Mouse (Mus musculus): ENCODE data around the gene Myof.

Gene Myof

DNA sequence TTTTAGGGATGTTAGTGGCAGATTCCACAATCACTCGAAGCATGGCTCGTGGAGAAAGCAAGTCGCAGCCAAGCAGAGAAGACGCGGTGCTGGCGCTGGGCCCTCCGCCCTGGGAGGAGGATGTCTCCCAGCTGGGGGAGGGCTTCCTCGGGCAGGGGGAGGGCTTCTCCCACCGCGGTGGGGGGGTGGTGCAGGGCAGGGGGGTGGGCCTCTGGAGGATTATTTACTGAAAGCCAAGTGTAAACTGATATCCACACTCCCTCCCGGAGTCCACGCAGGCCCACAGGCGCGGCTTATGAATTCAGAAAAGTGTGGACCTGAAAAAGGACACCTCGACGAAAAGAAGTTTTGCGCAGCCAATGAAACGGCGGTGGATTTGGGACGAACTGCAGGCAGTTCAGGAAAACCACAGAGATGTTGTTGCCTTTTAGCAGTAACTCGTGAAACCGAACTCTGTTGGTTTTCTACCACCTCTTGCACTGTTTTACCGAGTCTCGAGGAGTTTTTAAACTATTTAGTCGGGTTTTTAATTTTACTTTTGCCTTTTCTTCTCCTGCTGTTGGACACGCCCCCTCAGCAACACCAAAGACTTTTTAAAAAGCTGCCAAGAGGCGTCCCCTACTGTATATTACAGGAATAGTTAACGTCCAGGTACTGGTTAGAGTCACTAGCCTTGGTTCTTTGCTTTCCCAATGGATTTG, at the start of gene Myof:
Gene Myof, minus strand, starts transcription at position 297 of the 701 bp plus-strand sequence.
- peak; percentile 55 to 58 for DNase-seq

DNA sequence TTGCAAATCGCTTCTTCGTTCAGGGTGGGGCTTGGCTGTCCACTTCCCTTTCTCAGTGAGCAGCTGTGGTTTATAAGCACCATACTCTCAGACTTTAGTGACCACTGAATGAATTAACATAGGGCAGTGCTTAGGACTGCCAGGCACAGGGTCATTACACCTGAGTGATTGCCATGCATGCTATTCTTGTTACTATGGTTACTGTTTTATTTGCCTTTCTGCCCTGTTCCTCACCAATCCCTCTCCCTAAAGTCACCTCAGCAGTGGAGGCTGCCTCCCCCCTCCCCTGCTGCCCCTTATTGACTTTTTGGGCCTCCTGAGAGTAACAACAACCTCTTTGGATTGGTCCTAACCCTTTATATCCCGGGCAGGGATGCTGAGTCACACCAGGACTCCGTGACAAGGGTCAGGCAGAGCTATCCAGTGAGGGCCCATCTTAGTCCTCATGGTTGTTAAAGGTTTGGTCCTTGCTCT, 48.2 kb upstream of the Myof start:
- no peak for DNase-seq

DNA sequence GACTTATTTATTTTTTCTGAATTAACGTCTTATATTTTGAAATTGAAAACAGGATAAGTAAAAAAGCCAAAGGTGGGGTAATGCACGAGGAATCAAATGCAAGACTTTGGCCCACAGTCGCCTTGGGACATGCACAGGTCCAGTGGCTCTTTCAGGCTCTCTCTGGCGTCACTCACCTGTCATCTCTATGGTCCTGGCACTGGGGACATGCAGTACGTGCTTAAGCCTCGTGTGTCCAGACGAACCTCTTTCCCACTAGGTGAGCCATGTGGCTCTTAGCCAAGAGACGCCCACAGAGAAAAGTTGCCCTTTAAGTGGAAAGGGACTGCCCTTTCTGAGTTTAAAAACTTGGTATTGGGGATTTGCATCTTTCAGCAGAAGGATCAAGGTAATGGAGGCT, 46.0 kb upstream of the Myof start:
- DNase-seq = no peak

DNA sequence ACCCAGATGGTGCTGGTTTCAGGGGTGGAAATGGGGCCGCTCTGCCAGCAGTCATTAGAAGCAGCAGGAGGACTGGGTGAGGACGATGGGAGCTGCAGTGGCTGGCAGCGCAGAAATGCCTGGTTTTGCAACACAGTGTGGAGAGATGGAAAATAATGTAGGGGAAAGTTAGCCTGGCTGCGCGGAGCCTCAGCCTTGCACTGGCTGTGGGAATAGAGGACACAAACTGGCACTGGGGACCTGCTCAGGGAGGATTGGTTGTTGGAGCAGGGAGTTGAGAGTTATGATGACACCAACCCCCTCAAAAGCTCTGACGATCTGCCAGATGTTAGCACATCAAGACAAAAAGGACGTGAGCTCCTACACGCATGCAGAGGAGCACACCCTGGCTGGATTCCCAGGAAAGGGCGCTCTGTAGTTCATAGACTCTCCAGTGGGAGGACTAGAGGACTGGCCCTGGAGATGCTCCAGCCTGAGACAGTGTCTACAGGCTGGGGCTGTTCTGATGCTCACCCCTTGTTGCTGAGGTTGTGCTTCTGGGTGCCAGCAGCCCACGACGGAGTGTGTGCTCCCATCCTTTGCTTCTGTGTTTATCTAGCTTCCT, 43.7 kb upstream of the Myof start:
- DNase-seq = no peak

DNA sequence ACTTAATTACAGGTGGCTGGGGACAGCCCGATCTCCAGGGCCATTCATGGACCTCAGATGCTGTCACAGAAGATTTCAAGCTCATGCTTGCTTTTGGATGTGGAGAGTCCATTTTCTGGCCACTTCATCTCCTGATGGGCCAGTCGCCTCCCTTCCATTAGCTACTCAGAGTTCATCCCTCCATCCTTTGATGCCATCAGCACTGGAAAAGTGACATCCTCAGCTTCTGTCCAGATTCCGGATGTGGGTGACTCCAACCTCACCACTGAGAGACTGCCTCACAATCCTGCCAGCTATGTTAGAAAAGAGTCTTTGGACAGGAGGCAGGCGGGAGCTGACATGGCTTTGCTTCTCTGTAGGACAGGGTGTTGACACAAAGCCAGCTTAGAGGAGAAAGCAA, 42.5 kb upstream of the Myof start:
- DNase-seq = no peak

DNA sequence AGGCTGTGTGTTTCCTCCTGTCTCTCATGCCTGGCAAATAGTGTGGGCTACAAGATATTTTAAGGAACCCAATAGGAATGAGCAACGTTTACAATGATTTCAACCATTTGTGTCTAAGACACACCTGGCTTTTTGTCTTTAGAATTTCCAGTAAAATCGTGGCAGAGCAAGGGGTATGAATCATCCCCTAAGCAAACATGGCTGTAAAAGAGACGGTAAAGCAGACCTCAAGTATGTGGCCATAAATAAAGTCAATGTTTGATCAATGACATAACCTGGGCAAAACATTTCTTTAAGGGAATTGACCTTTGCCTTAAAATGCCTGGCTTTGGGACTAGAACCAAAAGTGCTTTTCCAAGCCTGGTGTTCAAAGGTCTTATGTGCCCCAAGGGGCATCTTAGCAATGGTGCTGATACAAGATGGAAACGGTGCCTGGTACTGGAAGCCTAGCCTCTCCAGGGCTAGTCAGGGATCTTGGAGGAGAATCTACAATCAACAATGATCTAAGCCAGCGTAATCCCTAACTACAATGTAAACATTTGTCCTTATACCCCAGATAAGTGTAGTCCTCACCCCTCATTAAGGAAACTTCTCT, 39.7 kb upstream of the Myof start:
- no peak for DNase-seq

DNA sequence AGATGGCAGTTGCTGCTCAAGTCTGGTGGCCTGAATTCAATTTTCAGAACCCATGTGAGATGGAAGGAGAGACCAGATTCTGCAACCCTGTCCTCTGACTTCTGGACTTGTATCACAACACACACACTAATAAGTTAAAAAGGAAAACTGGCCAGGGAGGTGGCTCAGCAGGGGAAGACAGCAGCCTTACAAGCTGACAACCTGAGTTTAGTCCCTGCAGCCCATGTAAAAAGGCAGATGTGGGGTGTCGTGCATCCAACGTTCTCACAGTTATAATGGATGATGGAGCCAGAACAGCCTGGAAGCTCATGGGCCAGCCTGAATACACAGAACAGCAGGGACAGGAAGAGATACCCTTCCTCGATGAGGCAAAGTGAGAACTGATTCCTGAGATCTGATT, 38.0 kb upstream of the Myof start:
- no peak for DNase-seq

DNA sequence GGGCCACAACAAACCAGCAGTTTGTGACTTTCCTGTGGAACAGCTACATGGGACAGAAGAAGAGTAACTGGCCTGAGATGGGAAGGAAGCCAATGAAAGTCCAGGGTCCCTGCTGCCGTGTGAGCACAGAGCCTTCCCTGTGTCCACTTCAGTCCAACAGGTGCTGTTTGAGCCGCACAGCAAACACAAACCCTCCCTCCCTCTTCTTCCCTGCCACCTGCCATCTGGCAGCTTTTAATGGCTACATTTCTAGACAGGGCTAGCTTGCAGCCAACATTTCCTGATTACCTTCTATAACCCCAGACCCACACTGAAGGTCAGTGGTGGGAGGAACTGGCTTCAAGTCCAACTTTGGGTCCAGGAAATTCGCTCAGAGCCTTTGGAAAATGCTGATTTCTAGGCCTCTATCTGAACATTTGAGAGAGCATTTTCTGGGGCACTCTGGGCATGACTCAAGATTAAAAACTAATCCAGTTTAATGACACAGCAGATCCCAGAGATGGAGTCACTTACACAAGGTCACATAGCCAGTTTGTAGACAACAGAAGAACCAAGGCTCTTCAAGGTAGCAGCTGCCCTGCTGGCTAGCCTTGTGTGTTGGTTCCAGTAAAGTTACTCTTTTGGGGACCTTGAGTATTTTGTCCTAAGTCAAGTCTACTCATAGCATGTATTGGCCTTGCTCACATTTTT, 34.6 kb upstream of the Myof start:
- no peak for DNase-seq

DNA sequence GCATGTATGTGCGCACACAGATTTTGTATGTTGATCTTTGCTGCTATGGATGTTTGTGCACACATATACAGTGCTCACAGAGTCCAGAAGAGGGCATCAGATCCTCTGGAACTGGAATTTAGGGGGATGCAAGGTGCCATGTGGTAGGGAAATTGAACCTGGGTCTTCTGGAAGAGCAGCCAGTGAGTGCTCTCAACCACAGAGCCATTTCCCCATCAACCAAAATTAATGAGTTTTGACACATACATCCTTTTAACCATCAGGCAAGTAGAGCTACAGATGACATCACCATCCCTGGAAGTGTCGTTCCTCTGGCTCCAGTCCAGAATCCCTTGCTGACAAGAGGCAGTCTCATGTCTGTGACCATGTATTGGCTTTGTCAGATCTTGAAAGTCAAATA, 32.9 kb upstream of the Myof start:
- no peak for DNase-seq

DNA sequence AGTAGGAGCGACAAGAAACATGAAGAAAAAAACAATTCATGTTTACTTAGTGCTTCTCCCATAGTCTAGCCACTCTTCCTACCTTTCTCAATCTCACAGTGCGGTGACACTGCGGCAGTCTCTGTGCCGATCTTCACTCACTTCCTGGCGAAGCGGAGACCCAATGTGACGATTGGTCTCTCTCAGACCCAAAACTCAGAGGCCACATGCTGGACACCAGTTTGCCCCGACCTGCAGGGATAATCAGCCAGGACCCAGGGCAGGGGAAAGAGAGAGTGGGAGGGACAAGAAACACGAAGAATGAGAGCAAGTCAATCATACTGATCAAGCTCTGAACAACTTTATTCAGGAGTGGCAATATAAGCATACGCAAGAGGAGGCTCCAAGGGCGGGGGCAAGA, 31.7 kb upstream of the Myof start:
- DNase-seq = no peak

DNA sequence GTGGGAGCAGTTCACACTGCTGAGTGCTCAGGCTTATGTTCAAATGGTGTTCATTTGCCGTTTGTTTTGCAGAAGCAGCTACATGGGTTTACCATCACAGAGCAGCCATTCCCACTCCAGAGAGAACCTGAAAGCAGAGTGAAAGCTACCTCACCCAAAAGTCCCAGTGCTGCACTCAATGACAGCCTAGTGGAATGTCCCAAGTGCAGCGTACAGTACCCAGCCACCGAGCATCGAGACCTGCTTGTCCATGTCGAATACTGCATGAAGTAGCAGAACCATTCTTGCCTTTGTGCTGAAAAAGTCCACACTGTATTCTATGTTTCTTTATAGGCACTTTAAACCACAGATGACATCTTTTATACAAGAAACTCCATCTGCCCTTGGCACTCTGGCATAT, 29.8 kb upstream of the Myof start:
- no peak for DNase-seq

DNA sequence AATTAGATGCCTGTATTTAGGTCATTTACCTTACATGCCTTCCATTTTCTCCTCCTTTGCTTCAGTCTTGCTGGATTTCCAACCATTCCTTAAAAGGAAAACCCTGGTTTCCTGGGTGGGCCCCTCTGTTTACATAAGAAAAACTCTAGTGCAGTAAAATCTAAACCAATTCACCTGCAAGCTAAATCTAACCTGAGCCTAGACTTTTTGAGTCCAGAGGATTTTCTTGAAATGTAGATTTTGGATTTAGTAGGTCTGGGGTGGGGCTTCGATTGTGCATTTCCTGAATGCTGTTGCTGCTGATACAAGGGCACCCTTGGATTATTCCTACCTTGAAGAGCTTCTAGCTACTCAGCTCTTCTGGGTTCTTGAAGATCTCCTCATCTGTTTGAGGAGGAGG, 20.7 kb upstream of the Myof start:
- DNase-seq = no peak

DNA sequence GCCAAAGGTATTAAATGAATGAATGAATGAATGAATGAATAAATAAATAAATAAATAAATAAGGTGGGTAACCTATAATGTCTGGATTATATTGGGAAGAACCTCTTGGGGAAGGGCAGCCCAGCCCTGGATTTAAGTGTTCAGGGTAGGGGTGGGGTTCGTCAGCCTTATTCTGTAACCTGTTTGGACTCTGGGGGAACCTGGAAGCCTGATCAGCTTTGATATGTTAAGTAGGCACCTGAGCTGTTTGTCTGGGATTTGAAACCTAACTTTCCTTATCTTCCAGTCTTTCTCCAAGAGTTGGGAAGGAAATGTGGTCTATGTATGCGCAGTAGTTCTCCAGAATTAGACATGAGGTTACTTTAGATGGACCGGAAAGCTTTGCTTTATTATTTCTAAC, 19.8 kb upstream of the Myof start:
- DNase-seq = no peak

DNA sequence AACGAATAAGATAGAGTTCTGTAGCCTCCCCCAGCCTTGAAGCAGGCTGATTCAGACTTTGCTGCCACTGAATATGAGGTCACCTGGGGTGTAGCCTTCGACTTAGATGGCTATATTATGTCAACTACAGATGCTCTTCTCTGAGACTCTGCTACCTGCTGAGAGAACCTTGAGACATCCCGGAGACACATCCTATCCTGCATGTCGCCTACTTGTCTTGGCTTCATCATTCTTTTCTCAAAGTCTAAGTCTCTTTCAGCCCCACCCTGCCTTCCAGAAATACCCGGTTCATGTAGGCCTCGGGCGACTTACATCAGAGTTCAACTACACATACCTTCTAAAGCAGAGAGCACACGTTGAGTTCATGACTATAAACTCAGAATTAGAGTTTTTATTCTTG, 13.6 kb upstream of the Myof start:
- no peak for DNase-seq

DNA sequence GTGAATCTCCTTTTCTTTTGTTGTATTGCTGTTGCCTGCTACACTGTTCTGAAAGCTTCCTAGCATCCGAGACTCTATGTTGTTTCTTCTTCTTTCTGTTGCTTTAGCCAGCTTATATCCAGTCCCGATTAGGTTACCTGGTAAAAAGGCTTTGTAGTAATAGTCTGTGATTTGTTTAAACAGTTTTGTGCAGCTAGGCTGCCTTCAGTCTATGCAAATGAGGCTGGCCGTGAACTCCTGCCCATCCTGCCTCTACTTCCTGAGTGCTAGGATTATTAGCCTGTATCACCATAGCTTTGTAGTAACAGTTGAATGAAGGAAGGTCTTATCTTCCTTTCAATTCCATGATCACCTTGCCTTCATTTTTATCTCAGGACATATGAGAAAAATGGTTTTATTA, 12.9 kb upstream of the Myof start:
- no peak for DNase-seq

DNA sequence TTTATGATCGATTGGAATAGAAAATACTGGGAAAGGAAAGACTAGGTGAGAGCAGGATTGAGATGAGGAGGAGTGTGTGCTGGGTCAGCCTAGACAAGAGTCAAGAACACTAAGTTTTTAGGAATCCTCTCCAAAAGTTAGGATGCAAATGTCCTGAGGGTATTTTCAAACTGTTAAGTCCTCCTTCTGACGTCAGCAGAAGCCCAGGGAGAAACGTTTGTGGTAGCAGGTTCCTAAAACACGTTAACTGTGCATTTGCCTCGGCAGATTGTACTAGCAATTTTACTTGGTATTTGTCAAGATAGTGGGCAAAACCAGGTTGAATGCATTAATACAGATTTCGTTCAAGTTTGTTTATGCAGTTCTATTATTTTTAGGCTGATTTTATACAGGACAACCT, 12.4 kb upstream of the Myof start:
- DNase-seq = no peak

DNA sequence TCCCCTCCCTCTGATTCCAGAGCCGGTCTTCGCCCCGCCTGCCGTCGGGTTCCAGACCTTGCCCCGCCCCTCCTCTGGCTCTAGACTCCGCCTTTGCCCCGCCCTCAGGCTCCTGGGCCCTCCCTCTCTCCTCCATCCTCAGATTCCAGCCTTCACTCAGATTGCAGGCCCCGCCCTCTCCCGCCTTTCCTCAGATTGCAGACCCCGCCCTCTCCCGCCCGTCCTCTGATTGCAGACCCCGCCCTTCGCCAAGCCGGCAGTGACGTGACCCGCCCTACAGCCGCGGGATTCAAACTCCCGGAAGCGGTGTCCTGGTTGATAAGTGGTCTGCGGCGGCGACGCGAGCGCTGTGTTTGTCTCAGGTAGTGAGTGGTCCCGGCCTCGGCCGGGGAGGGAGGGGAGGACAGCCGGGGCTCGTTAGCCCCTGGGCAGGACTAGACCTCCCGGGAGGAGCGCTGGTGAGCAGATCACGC, 11.4 kb upstream of the Myof start, which contains the start of gene Cep55:
Gene Cep55, plus strand, starts transcription at position 292 of the 473 bp plus-strand sequence.
- DNase-seq = peak; percentile 97 to 98

DNA sequence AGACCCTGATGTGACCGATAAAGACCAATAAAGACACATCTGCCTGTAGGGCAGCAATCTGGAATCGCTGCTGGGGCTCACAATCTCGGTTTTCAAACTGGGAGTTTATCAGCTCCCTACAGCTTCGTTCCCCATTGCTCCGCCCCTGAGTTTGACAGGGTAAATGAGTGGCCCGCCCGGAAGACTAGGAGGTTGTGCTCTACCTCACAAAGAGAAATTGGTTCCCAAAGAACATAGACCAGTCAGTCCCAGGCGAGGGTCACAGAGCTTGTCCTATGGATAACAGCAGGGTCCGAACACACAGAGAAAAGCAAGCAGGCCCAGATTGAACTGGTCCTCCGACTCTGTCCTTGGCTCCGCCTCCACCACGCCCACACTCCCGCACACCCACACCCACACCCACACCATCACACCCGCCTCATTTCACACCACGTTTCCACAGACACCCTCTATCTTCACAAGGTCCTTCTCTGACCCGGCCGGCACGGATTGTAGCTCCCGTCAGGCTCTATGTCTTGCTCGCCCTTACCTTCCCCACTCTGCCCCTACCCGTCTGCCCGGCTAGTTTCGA, 10.9 kb upstream of the Myof start:
- peak; percentile 89 for DNase-seq

DNA sequence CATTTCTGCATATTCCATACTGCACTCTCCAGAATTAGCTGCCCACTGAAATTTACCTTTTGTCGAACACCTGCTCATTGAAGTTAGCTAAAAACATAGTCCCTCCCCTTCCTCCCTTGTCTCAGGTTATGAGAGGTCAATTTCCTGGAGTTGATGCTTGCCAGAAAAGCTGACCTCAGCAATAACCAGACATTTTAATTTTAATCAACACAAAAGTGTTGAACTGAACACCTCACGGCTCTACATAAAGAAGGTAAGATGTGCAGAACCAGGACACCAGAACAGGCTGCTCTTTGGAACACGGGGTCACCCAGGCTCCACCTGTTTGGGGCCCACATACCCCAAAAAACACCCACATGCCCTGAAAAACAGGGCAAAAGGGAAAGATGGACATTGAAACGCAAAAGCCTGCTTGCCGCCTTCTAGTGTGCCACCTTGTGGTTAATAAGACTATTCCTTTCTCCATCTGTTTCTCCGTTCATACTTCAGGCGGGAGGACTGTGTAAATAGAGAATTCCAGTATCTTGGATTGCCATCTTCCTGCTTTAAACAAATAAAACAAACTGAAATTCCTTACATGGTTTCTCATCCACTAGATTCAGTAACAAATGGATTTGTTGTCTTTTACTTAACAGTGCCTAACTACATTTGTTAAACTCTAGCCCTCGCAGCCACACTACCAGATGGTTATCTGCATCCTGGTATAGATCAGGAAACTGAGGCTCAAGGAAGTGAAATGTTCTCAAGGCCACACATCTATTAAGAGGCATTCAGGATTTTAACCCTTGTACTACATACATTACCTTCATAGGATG, 10.1 kb upstream of the Myof start:
- DNase-seq = peak in 1 of 2 experiments; percentile 3

DNA sequence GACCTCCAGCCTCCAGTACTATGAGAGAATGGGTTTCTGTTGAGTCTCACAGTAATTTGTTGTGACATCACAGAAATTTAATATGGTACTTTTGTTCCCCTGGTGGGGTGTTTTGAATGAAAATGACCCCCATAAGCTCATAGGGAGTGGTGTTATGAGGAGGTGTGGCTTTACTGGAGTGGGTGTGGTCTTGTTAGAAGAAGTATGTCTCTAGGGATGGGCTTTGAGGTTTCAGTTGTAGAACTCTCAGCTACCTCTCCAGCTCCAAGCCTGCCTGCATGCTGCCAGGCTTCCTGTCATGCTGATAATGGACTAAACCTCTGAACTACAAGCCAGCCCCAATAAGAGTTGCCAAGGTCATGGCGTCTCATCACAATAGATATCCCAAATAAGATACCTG, 6.3 kb upstream of the Myof start:
- no peak for DNase-seq

DNA sequence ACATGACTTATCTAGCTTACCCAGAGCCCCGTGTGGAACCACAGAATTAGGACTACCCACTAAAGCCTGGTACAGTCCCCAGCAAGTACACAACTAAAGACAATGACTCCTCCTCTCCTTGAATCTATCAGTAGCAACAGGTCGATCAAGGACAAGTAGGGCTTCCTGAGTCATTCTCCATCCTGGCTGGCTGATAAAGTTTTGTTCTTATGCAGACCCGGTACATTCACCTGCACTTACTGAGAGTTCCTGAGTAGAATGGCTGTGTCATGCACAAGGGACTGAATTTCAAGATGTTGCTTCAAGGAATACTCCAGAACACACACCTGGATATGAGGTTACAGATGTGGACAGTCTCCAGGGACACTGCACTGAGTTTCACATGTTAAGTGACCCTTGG, 1.8 kb upstream of the Myof start:
- no peak for DNase-seq

DNA sequence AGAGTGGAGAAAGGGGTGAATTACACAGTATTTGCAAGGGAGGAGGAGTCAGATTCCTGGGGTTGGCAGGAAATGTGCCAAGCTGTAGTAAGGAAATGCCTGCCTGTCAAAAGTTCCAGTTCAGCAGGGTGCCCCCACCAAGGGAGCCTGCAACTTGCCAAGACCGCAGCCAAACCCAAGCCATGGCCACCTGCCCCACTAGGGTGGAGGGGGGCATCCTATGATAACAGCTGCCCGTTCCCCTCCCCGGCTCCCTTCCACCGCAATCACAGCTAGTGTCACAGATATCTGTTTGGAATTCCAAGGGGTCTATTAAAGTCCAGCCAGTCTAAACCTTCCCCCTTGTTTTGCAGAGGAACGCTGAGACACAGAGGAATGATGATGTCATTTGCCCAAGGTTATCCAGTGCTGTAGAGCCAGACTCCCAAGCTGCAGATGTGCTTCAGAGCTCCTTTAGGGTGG, 1.1 kb downstream of the Myof start:
- no peak for DNase-seq

All from B cell, adult 2 months (primary cell).